Mouse (Mus musculus) liver, embryonic 18 days (tissue): Measurements from ENCODE around the gene Rb1. TPM values are rescaled to one million over a fixed set of nuclear protein-coding genes. Genes with fewer than 3 reads are reported as not detected.

Experiments
- polyA plus RNA-seq: library from polyadenylated mRNA; depleted of rRNA; stranded (reverse); fragments of >200 nt; gene quantifications from 2 replicates; pipeline ENCODE4 v1.2.3, GENCODE M21; 2012; rRNA removed

Rb1 gene
- polyA plus RNA-seq = 7.7 and 10.2 TPM in 2 replicates

DNA sequence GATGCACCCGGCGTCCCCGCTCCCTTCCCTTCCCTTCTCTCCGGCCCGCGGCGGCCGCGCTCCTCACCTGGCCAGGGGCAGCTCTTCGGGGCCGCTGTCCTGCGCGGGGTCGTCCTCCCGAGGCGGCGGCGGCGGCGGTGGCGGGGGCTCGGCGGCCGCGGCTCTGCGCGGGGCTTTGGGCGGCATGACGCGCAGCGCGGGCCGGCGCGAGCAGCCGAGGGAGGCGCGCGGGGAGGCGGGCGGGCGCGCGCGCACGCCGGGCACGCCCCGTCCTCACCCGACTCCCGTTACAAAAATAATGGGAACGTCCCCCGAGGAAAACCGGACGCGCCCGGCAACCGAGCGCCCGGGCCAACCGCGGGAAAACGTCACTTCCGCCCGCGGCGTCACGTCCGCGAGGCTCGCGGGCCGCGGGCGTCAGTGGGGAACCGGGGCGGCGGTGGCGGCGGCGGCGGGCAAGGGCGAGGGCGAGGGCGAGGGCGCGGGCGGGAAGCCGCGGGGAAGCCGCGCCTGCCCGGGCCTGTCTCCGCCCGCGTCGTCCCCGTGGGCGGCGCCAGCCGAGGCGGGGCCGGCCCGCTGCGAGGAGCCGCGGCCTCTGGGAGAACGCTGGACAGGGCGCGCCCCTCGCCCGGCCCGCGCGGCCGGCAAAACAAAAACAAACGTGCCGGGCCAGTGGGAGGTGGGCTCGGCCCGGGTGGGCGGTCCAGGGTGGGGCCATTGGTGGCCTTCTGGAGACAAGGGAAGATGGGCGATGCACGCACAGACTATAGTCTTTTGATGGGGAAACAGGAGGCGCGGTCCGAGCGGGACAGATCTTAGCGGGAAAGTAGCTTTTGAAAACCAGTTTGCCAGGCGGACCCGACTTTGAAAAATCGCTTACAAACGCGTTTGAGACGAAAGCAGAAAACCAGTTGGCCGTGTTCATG is at the start of gene Rb1:
Rb1 (minus strand) TSS at position 367 of the 926 bp plus-strand sequence.

DNA sequence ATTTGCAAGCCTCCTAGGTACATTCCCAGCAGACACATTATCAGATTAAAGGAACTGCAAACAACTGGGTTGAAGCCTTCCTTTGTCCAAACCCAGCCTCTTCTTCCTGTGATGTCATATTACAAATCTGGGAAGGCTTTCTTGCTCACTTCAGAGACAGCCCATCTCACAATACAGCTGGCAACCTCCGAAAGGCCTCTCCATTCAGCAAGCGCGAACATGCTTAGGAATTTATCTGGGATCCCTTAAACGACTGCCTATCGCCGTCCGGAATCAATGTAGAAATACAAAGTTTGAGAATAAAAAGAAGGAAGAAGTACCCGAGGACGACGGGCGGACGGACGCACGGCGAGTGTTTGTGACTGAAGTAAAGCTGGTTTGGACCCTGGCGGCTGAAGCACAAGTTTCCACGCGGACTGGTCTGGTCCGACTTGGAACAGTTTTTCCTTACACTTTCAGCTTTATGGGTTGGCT is 87.7 kb downstream of the Rb1 start, which contains the start of gene Lpar6:
Lpar6 (plus strand) TSS at position 48 of the 474 bp plus-strand sequence.

Other genes starting within 250 kb of the Rb1 start
- gene Rcbtb2, start 202.8 kb downstream of the Rb1 start, polyA plus RNA-seq = 17.4 and 20.3 TPM in 2 replicates
- gene Lpar6, start 87.9 kb downstream of the Rb1 start, polyA plus RNA-seq = 6.3 and 6.7 TPM in 2 replicates
- 546 and 552 TPM in 2 replicates for gene Itm2b, start 59.5 kb upstream of the Rb1 start, polyA plus RNA-seq
- gene Med4, start 184.2 kb upstream of the Rb1 start, polyA plus RNA-seq = 15.1 and 15.3 TPM in 2 replicates
- gene Sucla2, start 199.5 kb upstream of the Rb1 start, polyA plus RNA-seq = 33.7 and 33.9 TPM in 2 replicates
- gene Nudt15, start 222.4 kb upstream of the Rb1 start, polyA plus RNA-seq = 0.75 and 0.93 TPM in 2 replicates